Mouse (Mus musculus) ES-Bruce4 (cell line): Measurements from ENCODE around the gene Zfp64.

Experiments used
- CTCF ChIP-seq: IDR thresholded peaks from one replicate; pipeline ENCODE4 v1.8.1; 2011; ENCODE audit warnings: low read depth, low read length
- EP300 ChIP-seq: IDR thresholded peaks from 2 replicates; pipeline ENCODE4 v1.6.1; 2011; ENCODE audit warnings: low read depth, low read length; ENCODE audit not compliant: insufficient read depth

DNA sequence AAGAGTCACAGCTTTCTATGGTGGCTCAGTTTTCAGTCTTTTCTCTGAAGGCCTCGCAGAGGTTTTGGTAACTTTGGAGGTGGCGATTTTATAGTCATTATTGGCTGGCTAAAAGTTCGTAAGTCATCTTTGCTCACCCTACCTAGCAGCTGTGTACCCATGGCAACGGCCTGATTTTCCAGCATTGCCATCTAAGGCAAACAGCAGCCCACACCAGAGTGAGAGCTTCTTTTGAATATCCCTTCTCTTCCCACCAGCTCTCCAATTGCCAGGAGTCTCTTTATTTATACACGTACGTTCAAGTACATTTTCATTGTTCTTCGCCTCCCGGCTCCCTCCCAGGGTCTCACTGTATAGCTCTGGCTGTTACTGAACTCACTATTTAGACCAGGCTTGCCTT is 59.9 kb downstream of the Zfp64 start:
- TF ChIP-seq EP300, result no peak
- no peak for TF ChIP-seq CTCF
